Mouse (Mus musculus): Measurements from ENCODE around the gene Vti1a. TPM values are rescaled to one million over a fixed set of nuclear protein-coding genes. Genes with fewer than 3 reads are reported as not detected.
A peak's percentile ranks its signal among the peaks of the same experiment; 100 is the strongest.

Gene Vti1a
- total RNA-seq, 1 experiment from 2014 or later: 31.8 TPM

- no peak for ATAC-seq (replicated peaks in 1 of 2; ENCODE audit: insufficient read depth in 1 of 2, low FRiP score in 2 of 2, low TSS enrichment in 1 of 2, low read depth in 1 of 2, poor library complexity in 2 of 2, severe bottlenecking in 2 of 2)
Measured at GRCm38 (mm10) chr19:55418756-55419155, 102.7 kb downstream of the Vti1a start.

GRCm38 (mm10) chr19:55419961-55420360, 103.9 kb downstream of the Vti1a start:
- ATAC-seq (replicated peaks in 1 of 2; ENCODE audit: insufficient read depth in 1 of 2, low FRiP score in 2 of 2, low TSS enrichment in 1 of 2, low read depth in 1 of 2, poor library complexity in 2 of 2, severe bottlenecking in 2 of 2): no peak

GRCm38 (mm10) chr19:55421816-55422215, 105.7 kb downstream of the Vti1a start:
- no peak for ATAC-seq (replicated peaks in 1 of 2; ENCODE audit: insufficient read depth in 1 of 2, low FRiP score in 2 of 2, low TSS enrichment in 1 of 2, low read depth in 1 of 2, poor library complexity in 2 of 2, severe bottlenecking in 2 of 2)

- no peak for ATAC-seq (replicated peaks in 1 of 2; ENCODE audit: insufficient read depth in 1 of 2, low FRiP score in 2 of 2, low TSS enrichment in 1 of 2, low read depth in 1 of 2, poor library complexity in 2 of 2, severe bottlenecking in 2 of 2)
Measured at GRCm38 (mm10) chr19:55422311-55423064, 106.4 kb downstream of the Vti1a start.

DNA sequence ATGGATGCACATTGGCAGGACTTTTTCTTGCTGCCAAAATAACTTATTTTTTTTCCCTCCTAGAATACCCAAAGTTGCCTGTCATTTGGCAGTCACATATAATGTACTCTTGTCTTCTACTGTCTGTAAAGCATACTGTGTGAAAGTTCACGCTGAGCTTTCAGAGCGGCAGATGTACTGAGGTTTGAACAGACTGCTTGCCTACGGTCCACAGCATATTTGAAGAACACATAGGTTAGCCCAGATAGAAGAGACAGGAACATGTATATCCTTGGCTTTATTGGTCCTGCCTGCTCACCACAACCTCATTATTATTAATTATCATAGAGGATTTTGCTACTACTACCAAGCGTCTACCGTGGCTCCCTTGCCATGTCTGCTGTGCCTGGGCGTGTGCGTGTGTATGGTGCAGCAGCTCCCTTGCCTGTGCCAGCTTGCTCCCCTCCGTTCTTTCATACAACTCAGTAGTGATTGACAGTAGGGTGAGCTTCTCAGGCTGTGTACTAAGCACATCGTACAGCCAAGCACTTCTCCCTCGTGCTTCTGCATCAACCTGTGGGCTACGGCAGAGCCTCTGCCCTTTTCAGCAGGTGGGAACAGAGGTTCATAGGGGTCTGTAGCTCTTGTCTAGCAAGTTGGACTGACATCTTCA, 107.1 kb downstream of the Vti1a start:
- ATAC-seq (replicated peaks in 1 of 2; ENCODE audit: insufficient read depth in 1 of 2, low FRiP score in 2 of 2, low TSS enrichment in 1 of 2, low read depth in 1 of 2, poor library complexity in 2 of 2, severe bottlenecking in 2 of 2): no peak

GRCm38 (mm10) chr19:55423952-55424351, 107.9 kb downstream of the Vti1a start:
- ATAC-seq (replicated peaks in 1 of 2; ENCODE audit: insufficient read depth in 1 of 2, low FRiP score in 2 of 2, low TSS enrichment in 1 of 2, low read depth in 1 of 2, poor library complexity in 2 of 2, severe bottlenecking in 2 of 2): peak; percentile 62 to 81

DNA sequence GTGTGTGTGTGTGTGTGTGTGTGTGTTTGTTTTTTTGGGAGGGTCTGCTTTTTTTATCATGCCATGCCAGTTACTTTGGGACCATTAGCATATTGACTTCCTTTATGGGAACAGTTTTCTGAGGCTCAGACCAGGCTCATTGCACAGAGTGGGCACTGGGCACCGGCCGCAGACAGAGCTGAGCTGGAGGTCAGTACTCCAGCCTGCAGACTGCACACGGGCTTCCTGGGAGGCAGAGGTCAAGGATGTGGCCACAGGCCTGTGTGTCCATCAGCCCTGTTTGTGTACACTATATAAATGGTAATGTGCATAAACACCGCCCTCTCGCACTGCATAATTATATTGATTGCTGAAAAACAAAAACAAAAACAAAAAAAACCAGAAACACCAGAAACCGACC, 108.4 kb downstream of the Vti1a start:
- ATAC-seq (replicated peaks in 1 of 2; ENCODE audit: insufficient read depth in 1 of 2, low FRiP score in 2 of 2, low TSS enrichment in 1 of 2, low read depth in 1 of 2, poor library complexity in 2 of 2, severe bottlenecking in 2 of 2): no peak

- no peak for ATAC-seq (replicated peaks in 1 of 2; ENCODE audit: insufficient read depth in 1 of 2, low FRiP score in 2 of 2, low TSS enrichment in 1 of 2, low read depth in 1 of 2, poor library complexity in 2 of 2, severe bottlenecking in 2 of 2)
Measured at GRCm38 (mm10) chr19:55440306-55440705, 124.2 kb downstream of the Vti1a start.

DNA sequence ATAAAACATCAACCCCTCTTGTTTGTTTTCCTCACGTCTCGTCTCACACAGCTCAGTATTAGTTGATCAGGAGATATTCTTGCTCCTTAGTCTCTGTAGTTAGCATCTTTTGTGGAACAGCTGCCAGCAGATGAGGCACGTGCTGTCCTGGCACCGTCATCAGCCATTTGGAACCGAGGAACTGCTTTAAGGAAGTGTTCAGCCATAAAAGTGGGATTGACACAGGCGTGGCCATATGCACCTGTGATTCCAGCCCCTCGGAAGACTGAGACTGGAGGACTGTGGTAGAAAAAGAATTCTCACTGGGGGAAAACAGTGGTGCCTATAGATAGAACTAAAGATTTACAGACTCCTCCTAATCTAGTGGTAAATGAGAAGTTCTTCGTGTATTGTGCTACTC, 127.5 kb downstream of the Vti1a start:
- no peak for ATAC-seq (replicated peaks in 1 of 2; ENCODE audit: insufficient read depth in 1 of 2, low FRiP score in 2 of 2, low TSS enrichment in 1 of 2, low read depth in 1 of 2, poor library complexity in 2 of 2, severe bottlenecking in 2 of 2)

- no peak for ATAC-seq (replicated peaks in 1 of 2; ENCODE audit: insufficient read depth in 1 of 2, low FRiP score in 2 of 2, low TSS enrichment in 1 of 2, low read depth in 1 of 2, poor library complexity in 2 of 2, severe bottlenecking in 2 of 2)
Measured at GRCm38 (mm10) chr19:55449084-55449483, 133.0 kb downstream of the Vti1a start.

GRCm38 (mm10) chr19:55449506-55449905, 133.4 kb downstream of the Vti1a start:
- ATAC-seq (replicated peaks in 1 of 2; ENCODE audit: insufficient read depth in 1 of 2, low FRiP score in 2 of 2, low TSS enrichment in 1 of 2, low read depth in 1 of 2, poor library complexity in 2 of 2, severe bottlenecking in 2 of 2): no peak

- no peak for ATAC-seq (replicated peaks in 1 of 2; ENCODE audit: insufficient read depth in 1 of 2, low FRiP score in 2 of 2, low TSS enrichment in 1 of 2, low read depth in 1 of 2, poor library complexity in 2 of 2, severe bottlenecking in 2 of 2)
Measured at GRCm38 (mm10) chr19:55456325-55457091, 140.4 kb downstream of the Vti1a start.

GRCm38 (mm10) chr19:55461963-55462362, 145.9 kb downstream of the Vti1a start:
- no peak for ATAC-seq (replicated peaks in 1 of 2; ENCODE audit: insufficient read depth in 1 of 2, low FRiP score in 2 of 2, low TSS enrichment in 1 of 2, low read depth in 1 of 2, poor library complexity in 2 of 2, severe bottlenecking in 2 of 2)

GRCm38 (mm10) chr19:55463670-55464069, 147.6 kb downstream of the Vti1a start:
- ATAC-seq (replicated peaks in 1 of 2; ENCODE audit: insufficient read depth in 1 of 2, low FRiP score in 2 of 2, low TSS enrichment in 1 of 2, low read depth in 1 of 2, poor library complexity in 2 of 2, severe bottlenecking in 2 of 2): no peak

DNA sequence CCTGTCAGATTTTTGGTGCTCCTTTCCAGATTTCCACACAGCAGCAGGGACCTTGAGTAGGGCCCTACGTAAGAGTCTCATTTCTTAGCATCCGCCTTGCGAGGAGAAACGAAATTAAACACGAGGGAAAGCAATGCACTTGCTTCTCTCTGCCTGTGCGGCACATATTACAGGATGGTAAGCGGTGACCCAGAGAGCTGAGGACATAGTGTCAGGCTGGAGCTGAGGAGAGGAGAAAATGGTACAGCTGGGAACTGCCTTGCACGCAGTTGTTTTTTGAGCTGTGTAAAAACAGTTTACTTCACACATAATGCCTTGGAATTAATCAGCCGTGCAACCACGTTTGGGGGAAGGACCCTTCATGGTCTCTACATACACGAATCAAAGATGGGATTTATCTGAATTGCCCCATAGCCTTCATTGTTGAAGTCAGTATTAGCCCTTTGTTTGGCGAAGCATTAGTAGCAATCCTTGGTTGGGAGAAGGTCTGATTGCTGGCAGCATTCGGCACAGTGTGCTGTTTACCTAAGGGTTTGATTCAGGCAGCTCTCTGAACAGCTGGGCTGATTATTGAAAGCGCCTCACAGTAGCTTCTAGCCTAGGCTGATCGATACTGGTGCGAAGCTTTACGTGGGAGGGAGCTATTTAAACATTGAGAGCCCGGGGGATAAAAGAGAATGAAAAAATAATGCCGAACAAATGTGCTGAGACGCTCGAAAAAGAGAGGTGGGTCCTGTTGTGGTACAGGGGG, 153.4 kb downstream of the Vti1a start:
- ATAC-seq (replicated peaks in 1 of 2; ENCODE audit: insufficient read depth in 1 of 2, low FRiP score in 2 of 2, low TSS enrichment in 1 of 2, low read depth in 1 of 2, poor library complexity in 2 of 2, severe bottlenecking in 2 of 2): no peak

DNA sequence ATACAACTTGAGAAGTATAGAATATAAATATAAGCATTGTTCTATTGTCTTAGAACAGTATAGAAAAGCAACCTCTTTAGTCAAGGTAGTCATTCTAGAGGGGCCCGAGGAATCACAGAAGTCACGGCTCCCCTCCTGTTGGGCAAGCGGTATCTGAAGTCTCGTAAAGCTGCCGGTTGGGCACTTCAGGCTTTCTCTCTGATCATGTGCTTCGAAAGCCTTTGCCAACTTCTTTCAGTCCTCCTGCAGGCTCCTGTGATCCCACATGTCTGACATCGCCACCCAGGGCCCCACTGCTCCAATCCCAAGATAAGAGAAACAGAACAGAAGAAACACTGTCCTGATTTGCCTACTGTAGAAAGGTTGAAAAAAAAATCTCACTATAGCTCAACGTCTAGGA, 156.5 kb downstream of the Vti1a start:
- ATAC-seq (replicated peaks in 1 of 2; ENCODE audit: insufficient read depth in 1 of 2, low FRiP score in 2 of 2, low TSS enrichment in 1 of 2, low read depth in 1 of 2, poor library complexity in 2 of 2, severe bottlenecking in 2 of 2): no peak

DNA sequence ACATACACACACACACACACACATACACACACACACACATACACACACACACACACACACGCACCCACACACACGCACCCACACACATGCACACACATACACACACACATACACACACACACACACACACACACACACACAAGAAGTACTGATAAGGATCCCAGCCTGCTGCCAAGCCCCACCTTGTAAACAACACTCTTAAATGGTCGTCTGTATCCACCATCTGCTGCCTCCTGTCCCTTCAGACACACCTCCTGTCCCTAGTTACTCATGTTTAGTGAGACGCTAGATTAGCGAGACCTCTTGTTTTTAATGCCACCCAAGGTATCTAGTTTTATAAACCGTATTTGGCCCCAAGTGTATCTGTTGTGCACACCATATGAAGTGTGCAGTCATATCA, 158.1 kb downstream of the Vti1a start:
- ATAC-seq (replicated peaks in 1 of 2; ENCODE audit: insufficient read depth in 1 of 2, low FRiP score in 2 of 2, low TSS enrichment in 1 of 2, low read depth in 1 of 2, poor library complexity in 2 of 2, severe bottlenecking in 2 of 2): no peak

- no peak for ATAC-seq (replicated peaks in 1 of 2; ENCODE audit: insufficient read depth in 1 of 2, low FRiP score in 2 of 2, low TSS enrichment in 1 of 2, low read depth in 1 of 2, poor library complexity in 2 of 2, severe bottlenecking in 2 of 2)
Measured at GRCm38 (mm10) chr19:55480526-55480925, 164.4 kb downstream of the Vti1a start.
